Mouse (Mus musculus): ENCODE data around the gene Tgm1.
A peak's percentile ranks its signal among the peaks of the same experiment; 100 is the strongest.

Gene Tgm1

DNA sequence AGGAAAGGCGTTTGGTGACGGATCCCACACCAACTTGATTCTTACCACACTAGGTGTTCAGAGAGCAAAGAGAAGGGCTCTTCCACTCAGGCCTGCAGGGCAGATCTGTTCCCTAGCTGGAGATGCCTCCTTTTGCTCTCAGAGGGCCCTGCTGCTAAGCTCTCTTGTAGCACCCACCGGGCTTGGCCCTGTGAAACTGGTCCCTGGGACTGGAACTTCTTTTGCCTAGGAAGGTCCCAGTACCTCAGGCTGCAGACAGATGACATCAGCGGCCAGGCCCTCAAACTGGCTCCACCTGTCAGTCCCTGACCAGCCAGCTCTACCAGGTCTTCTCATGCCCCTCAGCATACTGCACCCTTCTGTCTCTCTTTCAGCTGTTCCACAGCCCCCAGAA is at the start of gene Tgm1:
Gene Tgm1, minus strand, starts transcription at position 198 of the 394 bp plus-strand sequence.
- DNase-seq (ENCODE audit: low spot score in 2 of 2), result no peak

- no peak for DNase-seq (ENCODE audit: low spot score in 2 of 2)
These were observed 49.4 kb upstream of the Tgm1 start for GRCm38 (mm10) chr14:55763166-55763565.

DNA sequence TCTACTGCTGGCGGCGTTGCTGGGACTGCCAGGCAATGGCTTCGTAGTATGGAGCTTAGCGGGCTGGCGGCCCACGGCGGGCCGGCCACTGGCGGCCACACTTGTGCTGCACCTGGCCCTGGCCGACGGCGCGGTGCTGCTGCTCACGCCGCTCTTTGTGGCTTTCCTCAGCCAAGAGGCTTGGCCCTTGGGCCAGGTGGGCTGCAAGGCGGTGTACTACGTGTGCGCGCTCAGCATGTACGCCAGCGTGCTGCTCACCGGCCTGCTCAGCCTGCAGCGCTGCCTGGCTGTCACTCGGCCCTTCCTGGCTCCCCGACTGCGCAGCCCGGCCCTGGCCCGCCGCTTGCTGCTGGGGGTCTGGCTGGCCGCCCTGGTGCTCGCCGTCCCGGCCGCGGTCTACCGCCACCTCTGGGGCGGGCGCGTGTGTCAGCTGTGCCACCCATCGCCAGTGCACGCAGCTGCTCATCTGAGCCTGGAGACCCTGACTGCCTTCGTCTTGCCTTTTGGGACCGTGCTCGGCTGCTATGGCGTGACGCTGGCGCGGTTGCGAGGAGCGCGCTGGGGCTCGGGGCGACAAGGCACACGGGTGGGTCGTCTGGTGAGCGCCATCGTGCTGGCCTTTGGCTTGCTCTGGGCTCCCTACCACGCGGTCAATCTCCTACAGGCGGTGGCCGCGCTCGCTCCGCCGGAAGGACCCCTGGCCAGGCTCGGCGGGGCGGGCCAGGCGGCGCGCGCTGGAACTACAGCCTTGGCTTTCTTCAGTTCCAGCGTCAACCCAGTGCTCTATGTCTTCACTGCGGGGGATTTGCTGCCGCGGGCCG is 48.5 kb upstream of the Tgm1 start:
- DNase-seq (ENCODE audit: low spot score in 2 of 2), result peak in 1 of 2 experiments; percentile 48

GRCm38 (mm10) chr14:55761163-55761562 is 47.4 kb upstream of the Tgm1 start, which contains the start of gene Ltb4r2:
Ltb4r2 (plus strand) TSS chr14:55761428.
- no peak for DNase-seq (ENCODE audit: low spot score in 2 of 2)

GRCm38 (mm10) chr14:55760156-55760555 is 46.4 kb upstream of the Tgm1 start:
- peak; percentile 69 to 80 for DNase-seq (ENCODE audit: low spot score in 2 of 2)

GRCm38 (mm10) chr14:55758363-55758784 is 44.6 kb upstream of the Tgm1 start, which contains the start of gene Cideb:
Cideb (minus strand) TSS chr14:55758458.
- DNase-seq (ENCODE audit: low spot score in 2 of 2), result no peak

DNA sequence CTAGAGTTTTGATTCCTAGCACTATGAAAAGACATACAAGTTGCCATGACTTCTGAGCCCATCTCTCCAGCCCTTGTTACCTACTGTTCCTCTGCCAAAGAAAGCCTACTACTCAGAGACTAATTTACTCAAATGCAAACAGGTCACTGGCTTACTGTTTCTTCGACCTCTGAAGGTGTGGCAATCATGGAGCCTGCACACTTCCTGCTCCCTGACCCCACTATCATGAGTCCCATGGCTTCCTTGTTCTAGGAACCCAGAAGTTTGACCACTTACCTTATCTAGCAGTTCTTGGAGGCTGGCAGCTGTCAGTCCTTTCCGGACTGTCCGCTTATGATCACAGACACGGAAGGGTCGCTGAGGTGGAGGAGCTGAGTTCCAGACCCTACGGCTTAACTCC is 43.8 kb upstream of the Tgm1 start:
- DNase-seq (ENCODE audit: low spot score in 2 of 2), result no peak

- no peak for DNase-seq (ENCODE audit: low spot score in 2 of 2)
These were observed 33.5 kb upstream of the Tgm1 start for GRCm38 (mm10) chr14:55747051-55747847.

DNA sequence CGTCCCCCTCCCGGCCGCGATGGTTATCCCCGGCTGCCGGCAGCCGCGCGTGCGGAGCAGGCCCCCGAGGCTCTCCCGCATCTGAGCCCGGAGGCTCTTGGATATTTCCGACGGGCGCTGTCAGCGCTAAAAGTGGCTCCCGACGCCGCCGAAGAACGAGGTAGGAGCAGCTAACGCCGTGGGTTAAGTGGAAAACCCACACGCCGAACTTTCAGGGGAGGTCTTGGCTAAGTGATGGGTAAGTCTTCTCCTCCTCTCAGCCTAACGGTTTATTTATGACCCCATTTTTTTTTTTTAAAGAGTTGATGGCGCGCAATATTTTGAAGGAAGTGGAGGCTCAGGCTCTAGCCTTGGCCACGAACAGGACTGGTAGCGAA is 32.1 kb upstream of the Tgm1 start:
- DNase-seq (ENCODE audit: low spot score in 2 of 2), result no peak

DNA sequence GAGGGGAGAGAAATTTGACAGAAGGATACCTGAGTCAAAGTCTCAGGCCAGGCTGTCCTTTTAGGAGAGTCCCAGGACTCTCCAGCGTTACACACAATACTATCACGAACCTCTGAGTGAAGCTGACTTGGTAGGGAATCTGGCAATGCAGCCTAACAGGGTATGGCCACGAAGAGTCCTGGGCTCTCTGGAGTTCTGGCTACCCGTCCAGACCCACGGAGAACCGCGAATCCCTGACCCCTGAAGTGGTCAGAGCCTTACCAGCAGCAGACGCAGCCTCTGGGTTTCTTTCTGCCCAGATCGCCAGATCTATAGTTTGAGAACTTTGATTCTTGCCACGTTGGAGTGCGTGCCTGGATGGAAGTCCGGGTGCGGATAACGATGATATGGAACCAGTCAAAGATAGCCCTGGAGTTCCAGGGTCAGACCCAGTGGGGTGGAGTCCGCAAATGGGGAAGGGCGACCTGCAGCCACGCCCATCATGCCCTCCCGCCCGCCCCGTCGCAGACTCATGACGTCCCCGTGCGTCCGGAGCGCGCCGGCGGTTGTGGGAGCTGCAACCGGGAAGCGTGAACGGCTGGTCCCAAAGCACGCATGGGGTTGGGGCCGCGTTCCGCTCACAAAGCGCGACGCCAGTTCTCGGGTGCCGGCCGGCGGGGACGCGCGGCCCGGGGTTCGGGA is 31.6 kb upstream of the Tgm1 start, which contains the start of the genes Dhrs1 and Nop9:
Gene Dhrs1, minus strand, starts transcription at position 511 of the 681 bp plus-strand sequence.
Gene Nop9, plus strand, starts transcription at position 514 of the 681 bp plus-strand sequence.
- peak; percentile 61 to 73 for DNase-seq (ENCODE audit: low spot score in 2 of 2)

DNA sequence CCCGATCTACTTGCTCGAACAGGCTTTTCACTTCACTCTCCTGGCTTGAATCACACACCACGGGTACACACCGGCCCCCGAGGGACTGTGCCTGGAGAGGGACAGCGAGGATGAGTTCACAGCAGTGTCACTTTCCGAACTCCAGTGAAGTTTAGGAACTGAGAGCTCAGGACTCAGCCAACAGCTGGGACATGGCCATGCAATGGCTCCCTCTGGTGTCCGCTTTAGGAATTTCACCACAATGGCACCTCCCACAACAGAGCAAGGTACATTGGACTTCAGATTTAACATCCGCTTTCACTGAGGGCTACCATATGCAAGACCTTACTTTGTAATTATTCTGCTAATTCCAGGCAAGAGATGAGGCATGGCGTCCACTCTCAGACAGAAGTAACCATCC is 30.0 kb upstream of the Tgm1 start:
- DNase-seq (ENCODE audit: low spot score in 2 of 2), result peak; percentile 72 to 85

GRCm38 (mm10) chr14:55737086-55737687 is 23.5 kb upstream of the Tgm1 start:
- DNase-seq (ENCODE audit: low spot score in 2 of 2), result no peak

DNA sequence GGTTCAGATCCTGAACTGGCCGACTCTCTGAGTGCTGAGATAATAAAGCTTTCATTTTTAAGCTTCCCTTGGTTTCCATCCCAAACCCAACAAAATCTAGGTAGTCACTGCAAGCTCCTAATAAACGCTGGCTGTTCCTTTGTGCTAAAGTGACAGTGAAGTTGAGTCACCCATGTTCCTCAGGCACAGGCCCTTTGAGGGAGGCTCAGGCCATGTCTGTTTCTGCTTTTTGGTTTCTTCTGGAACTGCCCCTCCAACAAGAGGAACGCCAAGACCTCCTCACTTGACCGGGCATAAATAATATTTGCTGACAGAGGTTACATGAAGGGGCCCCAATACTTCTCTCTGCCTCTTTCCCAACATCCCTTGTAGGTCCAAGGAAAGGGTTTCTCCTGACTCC is 22.0 kb upstream of the Tgm1 start:
- no peak for DNase-seq (ENCODE audit: low spot score in 2 of 2)

DNA sequence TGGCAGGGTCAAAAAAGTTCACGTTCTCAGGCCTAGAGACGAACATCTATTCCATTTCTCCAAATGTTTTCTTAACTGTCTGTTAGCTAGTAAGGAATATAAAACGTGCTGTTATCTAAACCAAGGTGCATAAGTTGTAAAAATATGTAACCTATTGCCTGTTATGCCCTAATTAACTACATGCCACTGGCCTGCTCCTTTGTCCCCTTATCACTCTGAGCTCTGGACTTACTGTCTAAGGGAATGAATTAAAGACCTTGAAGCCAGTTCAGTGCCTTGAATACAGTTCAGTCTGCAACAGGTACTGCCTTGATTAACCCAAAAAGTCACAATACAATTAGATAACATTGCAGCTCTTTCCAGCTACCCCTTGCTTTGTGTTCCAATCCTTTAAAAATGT is 21.6 kb upstream of the Tgm1 start:
- DNase-seq (ENCODE audit: low spot score in 2 of 2), result no peak

GRCm38 (mm10) chr14:55734869-55735268 is 21.1 kb upstream of the Tgm1 start:
- no peak for DNase-seq (ENCODE audit: low spot score in 2 of 2)

- DNase-seq (ENCODE audit: low spot score in 2 of 2), result no peak
These were observed 20.2 kb upstream of the Tgm1 start for GRCm38 (mm10) chr14:55733889-55734288.

DNA sequence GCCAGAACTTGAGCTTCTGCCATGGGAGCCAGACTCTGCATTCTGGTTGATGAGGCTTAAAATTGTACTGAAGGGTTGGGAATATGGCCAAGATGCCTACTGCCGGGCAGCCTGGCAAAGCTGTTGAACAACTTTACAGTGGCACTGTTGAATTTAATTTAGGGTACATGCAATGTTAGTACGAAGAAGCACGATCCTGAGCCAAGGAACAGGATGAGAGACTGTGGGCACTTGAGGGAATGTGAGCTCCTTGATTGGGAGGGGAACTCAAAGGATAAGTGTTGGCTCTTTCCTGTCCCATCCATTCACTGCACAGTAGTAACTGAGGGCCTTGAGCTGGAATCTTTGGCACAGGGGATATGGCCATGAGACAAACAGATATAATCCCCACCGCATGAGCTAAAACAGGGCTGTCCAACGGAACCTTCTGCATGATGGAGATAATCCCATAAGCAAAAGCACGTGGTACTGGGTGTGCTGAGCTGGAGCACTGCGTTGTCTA is 16.9 kb upstream of the Tgm1 start:
- DNase-seq (ENCODE audit: low spot score in 2 of 2), result peak in 1 of 2 experiments; percentile 35

GRCm38 (mm10) chr14:55730116-55730515 is 16.4 kb upstream of the Tgm1 start:
- no peak for DNase-seq (ENCODE audit: low spot score in 2 of 2)

DNA sequence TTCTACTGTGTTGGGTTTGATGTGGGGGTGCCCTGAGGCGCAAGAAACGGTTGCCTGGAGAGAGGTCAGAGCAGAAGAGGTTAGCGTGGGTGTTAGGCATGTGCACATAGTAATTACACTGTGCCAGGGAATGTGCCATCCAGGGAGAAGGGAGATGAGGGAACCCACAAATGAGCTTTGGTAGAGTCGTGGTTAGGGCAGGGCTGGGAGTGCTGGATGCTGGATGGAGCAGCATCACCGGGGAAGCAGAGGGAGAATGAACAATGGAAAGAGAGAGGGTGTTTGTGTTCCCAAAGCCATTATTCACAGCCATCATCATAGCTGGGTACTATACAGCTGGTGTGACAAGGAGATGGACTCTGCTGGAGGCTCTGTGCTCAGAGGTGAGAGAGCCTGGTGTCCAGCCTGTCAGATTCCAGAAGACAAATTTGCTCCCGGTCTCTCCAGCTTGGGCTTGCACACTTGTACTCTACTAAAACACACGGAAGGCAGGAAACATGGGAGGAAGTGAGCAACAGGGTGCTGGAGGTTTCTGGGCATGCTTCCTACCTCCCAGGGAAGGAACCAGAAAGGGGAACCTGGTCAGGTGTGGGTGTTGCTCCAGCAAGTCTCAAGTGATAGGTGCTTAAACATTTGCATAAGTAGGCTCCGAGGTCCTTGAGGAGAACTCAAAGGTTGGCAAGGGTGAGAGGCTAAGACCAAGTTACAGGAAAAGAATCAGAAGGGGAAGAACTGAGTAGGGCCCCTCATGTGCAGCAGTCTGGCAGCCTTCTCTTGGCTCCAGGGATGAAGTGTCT is 14.4 kb upstream of the Tgm1 start:
- no peak for DNase-seq (ENCODE audit: low spot score in 2 of 2)

DNA sequence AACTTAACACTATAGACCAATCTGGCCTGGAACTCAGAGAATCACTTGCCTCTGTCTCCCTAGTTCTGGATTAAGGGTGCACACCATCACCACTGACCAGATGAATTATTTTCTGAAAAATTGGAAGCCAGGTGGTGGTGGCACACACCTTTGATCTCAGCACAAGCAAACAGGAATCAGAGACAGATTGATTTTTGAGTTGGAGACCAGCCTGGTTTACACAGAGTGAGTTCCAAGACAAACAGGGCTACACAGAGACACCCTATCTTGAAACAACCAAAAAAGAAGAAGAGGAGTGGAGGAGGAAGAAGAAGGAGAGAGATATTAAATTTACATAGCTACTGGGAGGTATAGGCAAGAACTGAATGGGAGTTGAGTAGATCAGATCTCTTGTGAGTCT is 12.5 kb upstream of the Tgm1 start:
- DNase-seq (ENCODE audit: low spot score in 2 of 2), result no peak
